Mouse (Mus musculus) adrenal gland, adult (tissue): Measurements from ENCODE around the gene Vsig2.

Experiments
- DNase-seq, 2 experiments: peaks; one replicate each; pipeline ENCODE4 v3.0.0; 2022 to 2023; ENCODE audit warnings: low spot score in 1 of 2; ENCODE audit not compliant: inconsistent age in 2 of 2

Gene Vsig2

DNA sequence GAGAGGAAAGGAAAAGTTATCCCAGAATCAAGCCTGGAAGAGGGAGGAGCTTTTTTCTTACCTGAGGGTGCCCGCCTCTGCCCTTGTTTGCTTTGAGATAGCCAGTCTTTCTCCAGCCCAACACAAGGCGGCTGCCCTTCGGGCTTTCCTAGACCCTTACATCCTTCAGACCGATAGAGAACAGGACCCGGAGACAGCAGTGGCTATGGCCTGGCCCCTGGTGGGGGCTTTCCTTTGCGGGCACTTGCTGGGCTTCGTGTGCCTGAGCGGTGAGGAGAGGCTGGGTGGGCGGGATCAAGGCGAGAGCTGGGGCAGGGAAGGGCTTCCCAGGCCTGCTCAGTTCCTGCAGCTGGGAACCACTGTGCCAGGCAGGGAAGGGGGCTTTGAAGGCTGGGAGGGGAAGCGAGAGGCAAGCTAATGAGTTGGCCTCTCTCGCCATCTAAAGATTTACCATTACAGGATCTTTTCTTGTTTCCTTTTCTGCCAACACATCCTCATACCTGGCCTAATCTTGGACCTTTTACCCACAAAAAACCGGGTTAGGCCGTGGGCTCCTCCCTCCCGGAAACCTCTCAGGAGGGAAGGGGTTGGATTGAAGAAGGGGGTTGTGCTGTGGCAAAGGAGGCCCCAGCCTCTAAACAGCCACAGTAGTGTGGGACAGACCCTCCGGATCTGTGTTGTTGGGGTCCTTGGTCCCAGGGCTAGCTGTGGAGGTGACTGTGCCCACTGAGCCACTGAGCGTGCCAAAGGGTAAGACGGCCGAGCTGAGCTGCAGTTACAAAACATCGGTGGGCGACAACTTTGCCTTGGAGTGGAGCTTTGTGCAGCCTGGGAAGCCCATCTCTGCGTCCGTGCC, at the start of gene Vsig2:
Gene Vsig2, plus strand, starts transcription at position 86 of the 856 bp plus-strand sequence.
- DNase-seq, result no peak

DNA sequence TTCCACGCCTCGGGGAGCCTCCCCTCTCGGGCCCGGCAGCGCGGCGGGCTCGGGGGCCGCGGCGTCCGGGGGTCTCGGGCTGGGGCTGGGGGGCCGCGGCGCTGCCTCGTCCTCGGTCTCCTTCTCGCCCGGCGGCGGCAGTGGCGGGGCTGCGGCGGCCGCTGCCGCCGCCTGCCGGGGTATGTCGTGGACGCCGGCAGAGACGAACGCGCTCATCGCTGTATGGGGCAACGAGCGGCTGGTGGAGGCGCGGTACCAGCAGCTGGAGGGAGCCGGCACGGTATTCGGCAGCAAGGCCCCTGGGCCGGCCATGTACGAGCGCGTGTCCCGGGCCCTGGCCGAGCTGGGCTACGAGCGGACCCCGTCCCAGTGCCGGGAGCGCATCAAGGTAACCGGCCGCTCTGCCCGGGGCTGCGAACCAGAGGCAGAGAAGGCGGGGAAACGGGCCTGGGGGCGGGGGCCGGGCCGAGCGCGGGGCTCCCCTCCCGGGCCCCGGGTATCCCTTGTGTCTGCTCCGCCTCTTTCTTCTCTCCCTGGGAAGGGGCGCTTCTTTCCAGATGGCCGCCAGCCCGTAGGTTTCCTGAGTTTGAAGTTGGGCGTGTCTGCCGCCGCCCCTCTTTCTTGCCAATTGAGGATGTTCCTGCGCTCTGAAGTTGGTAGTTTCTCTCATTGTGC, 49.5 kb upstream of the Vsig2 start:
- DNase-seq, result peak; percentile 63 to 82

DNA sequence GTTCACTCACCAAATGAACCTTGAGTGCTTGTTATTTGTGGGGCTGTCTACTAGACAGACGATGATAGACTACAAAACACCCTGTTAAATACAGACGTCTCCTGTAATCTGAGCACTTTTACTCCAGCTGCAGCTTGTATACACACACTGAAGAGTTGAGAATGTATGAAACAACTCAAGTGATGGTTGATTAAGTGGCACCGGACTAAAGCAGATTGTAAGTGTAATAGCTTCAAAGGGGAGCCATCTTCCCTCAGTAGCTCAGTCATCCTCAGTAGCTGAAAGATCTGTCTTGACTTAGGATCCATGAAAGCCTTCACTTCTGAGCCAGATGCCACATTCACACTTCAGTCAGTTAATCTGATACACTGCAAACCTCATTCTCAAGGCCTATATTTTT, 43.3 kb upstream of the Vsig2 start:
- DNase-seq, result no peak

- no peak for DNase-seq
Measured at GRCm38 (mm10) chr9:37496325-37496724, 42.7 kb upstream of the Vsig2 start.

DNA sequence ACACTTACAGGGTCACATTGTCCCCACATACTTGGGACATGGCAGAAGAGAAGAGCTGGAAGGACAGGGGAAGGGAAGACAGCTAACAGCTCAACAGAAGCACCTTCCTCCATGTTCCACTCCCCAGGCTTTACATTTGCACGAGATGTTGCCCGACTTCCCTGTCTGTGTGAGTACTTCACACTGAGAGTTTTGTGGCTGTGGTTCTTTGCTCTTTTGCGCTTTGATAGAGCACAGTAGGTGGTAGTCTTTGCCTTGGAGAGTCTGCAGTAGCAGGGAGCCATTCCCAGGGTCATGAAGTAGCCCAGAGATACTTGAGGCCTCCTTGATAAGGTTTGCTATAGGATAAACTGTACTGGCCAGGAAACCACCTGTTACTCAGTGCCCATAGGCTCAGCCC, 38.9 kb upstream of the Vsig2 start:
- DNase-seq, result no peak

GRCm38 (mm10) chr9:37501170-37501569, 37.9 kb upstream of the Vsig2 start:
- DNase-seq, result no peak

- DNase-seq, result no peak
Measured at GRCm38 (mm10) chr9:37504348-37504747, 34.7 kb upstream of the Vsig2 start.

DNA sequence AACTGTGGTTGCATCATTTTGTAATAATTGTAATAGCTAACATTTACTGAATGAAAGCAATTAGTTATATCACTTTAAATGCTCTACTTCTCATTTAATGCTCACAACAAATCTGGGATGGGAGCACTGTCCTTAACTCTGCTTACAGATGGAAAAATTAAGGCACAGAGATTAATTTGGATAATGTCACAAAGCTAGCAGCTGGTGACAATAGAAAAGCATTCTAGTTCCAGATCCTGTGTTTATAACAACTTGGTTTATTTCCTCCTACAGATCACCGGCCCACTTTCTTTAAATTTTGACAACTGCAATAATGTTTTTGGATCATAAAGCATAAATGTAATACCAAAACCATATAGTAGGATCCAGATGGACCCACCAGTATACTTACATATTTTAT, 33.0 kb upstream of the Vsig2 start:
- DNase-seq, result no peak

DNA sequence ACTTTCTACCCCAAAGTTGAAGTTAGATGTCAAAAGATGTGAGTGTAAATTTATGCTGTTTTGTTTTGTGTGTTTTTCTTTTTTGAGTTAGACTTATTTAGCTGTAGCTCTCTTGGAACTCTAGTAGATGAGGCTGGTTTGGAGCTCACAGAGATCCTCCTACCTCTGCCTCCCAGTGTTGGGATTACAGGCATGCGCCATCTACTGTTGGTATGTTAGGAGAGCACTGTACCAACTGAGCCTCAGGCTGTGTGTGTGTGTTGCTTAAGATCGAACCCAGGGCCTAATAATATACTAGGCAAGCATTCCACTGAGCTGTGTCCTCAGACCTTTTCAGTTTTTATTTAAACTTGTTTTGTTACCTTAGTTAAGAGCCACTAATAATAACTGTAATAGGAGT, 27.0 kb upstream of the Vsig2 start:
- peak in 1 of 2 experiments; percentile 49 for DNase-seq

DNA sequence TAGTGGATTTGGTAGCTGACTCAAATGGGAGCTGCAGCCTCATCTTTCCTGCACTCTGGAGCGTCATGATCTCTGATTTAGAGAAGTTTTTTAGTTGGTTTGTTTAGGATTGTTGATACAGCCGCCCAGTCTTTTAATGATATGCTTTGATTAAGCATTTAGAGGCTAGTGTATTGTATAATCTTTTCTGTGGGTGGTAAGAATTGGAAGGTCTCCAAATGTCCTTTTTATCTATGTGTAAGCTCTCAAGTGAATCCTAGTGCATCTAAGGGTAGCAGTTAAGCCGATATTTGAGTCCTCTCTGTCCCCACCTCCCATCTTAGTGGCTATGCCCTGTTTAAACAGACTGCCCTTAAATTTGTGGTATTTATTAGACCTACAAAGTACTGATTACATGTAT, 24.6 kb upstream of the Vsig2 start:
- DNase-seq, result peak in 1 of 2 experiments; percentile 21

DNA sequence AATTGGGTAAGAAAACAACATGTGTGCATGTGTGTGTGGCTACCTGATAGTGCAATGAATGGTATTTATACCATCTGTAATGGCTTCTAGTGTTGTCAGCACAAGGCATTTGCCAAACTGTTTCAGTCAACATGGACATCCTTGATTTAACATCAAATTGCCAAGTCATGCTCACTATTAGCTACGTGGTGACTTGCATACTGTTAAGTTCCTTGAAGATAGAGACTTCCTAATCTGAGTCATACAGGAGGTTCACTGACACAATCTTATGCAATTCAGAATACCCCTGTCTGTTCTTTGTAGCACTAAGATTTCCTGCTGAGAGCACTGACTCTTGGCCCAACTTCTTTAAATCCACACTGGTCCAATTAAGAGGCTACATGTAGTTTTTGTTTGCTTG, 21.6 kb upstream of the Vsig2 start:
- peak in 1 of 2 experiments; percentile 31 for DNase-seq

DNA sequence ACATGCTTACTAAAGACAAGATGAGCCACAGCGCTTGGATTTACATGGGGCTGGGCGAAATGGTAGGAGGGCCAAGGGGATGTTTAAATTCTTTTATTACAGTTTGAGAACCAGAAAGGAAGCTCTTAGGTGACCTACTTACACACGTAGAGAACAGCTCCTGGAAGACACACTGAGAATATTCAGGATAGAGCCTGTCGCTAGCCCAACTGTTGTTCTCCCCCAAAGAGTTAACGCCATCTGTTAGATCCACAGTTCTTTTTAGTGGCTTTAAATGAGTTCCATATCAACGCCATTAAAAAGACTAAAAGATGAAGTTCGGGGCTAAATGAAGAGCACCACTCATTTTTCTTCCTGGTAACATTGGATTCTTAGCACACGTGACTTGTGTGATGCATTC, 20.1 kb upstream of the Vsig2 start:
- no peak for DNase-seq

DNA sequence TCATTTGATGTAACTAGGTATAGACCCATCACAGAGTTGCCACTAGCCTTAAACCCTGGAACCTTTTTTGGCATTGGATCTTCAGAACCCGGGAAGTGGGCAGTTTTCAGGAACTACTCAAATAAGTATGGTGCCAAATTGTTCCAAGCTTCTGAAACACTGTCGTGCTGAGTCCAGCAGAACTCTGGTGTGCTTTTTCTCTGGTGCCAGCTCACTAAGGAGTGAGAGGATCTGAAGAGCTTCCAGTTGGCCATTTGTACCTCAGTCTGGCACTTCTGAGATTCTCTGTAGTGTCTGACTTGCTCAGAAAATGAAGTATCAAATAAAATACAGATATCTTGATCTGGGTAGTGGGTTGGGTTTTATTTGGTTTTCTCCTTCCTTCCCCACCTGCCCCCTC, 19.1 kb upstream of the Vsig2 start:
- DNase-seq, result peak in 1 of 2 experiments; percentile 15

DNA sequence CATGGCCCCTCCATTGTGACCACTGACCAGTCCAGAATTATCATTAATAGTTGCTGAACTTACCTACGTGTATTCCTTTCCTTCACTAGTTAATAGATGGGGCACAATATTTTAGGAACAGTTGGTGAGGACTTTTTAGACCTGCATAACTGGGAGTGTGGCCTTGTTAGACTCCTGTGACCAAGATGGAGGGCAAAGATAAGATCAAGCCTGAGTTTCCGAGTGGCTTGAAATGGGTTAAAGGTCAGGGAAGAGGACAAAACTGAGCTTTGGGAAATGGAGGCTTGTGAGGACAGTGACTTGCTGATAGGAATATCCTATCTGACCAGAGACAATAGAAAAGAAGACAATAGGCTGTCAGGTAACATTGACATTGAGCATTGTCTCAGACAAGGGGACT, 13.6 kb upstream of the Vsig2 start:
- DNase-seq, result no peak

DNA sequence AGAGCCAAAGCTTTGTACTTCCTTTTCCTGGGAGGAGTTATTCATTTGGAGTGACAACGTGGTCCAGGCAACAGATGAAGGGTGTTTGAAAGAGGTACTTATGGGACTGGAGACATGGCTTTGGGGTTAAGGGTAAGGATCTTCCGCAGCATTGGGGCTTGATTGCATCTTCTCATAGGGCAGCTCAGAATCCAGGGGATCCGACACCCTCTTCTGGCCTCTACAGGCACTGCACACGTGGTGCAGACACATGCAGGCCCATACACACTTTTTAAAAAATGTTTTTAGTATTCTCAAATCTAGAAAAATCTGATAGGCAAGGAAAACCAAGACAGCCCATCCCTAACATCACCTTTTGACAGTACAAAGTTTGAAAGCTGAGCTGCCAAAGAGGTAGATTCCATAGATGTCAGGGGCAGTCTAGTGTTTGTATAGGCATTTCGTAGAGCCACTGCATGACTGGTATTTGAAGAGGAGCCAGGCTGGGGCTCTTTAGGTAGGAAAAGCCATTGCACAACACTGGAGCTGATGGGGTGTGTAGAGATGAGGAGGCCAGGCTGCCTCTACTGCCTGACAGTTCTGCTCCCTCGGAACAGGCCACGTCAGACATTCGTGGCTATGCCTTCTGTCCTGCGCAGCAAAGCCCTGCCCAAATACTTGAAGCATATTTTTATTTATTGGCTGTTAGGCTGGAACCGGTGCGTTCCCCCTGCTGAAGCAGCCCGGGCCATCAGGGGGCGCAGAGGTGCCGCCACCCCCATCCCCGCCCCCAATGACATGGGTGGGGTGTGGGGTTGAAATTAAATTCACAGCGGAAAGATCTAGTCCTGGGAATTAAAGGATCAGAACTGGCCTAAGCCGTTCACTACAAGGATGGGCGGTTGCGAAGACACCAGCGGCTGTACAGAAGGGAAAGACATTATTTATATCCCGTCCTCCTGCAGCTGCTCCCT, 12.3 kb upstream of the Vsig2 start:
- peak in 1 of 2 experiments; percentile 70 for DNase-seq

GRCm38 (mm10) chr9:37527396-37528224, 11.4 kb upstream of the Vsig2 start, which contains the start of gene Esam:
Gene Esam, plus strand, starts transcription at chr9:37528078.
- peak; percentile 83 to 89 for DNase-seq

GRCm38 (mm10) chr9:37528225-37528970, 10.7 kb upstream of the Vsig2 start:
- peak; percentile 44 to 65 for DNase-seq

GRCm38 (mm10) chr9:37530031-37530887, 8.8 kb upstream of the Vsig2 start:
- DNase-seq, result peak; percentile 83 to 91
